Mouse (Mus musculus) midbrain, postnatal 0 days (tissue): ENCODE data around the gene Dusp28. TPM values are rescaled to one million over a fixed set of nuclear protein-coding genes. Genes with fewer than 3 reads are reported as not detected.
A peak's percentile ranks its signal among the peaks of the same experiment; 100 is the strongest.

ENCODE experiments used
- ATAC-seq: fragments of 200-750 bp; cut with Nextera tagmentation; 2 replicates; pipeline ENCODE4 v1.8.0; 2017; ENCODE audit warnings: moderate number of reproducible peaks, mild to moderate bottlenecking, moderate TSS enrichment, moderate library complexity; ENCODE audit not compliant: low FRiP score
- DNase-seq: peaks from one replicate; pipeline ENCODE4 v3.0.0-alpha.2; 2015; ENCODE audit warnings: low spot score
- H3K27ac ChIP-seq: fragments of 300-500 bp; sonication (generic); 2 replicates; pipeline ENCODE4 v1.5.1; 2014; ENCODE audit warnings: low read depth, mild to moderate bottlenecking, low read length, mixed read lengths
- H3K27me3 ChIP-seq: fragments of 300-500 bp; sonication (generic); 2 replicates; pipeline ENCODE4 v1.6.1; 2014; ENCODE audit warnings: low read length, control low read depth, mixed read lengths; ENCODE audit not compliant: insufficient read depth
- H3K36me3 ChIP-seq: fragments of 300-500 bp; sonication (generic); 2 replicates; pipeline ENCODE4 v1.6.1; 2014; ENCODE audit warnings: low read length, control low read depth, mixed read lengths; ENCODE audit not compliant: insufficient read depth
- H3K4me1 ChIP-seq: fragments of 300-500 bp; sonication (generic); 2 replicates; pipeline ENCODE4 v1.6.1; 2014; ENCODE audit warnings: mild to moderate bottlenecking, control low read depth, antibody characterized with exemption, low read length, mixed read lengths; ENCODE audit not compliant: insufficient read depth
- H3K4me2 ChIP-seq: fragments of 300-500 bp; sonication (generic); 2 replicates; pipeline ENCODE4 v1.6.1; 2014; ENCODE audit warnings: low read depth, mild to moderate bottlenecking, low read length, mixed read lengths; ENCODE audit not compliant: poor library complexity, severe bottlenecking
- H3K4me3 ChIP-seq: fragments of 300-500 bp; sonication (generic); 2 replicates; pipeline ENCODE4 v1.5.1; 2014; ENCODE audit warnings: low read depth, mild to moderate bottlenecking, low read length, moderate library complexity
- H3K9ac ChIP-seq: fragments of 300-500 bp; sonication (generic); replicated peaks from 2 replicates; pipeline ENCODE4 v1.6.1; 2014; ENCODE audit warnings: mild to moderate bottlenecking, low read length, moderate library complexity, mixed read lengths; ENCODE audit not compliant: poor library complexity, severe bottlenecking
- H3K9me3 ChIP-seq: fragments of 300-500 bp; sonication (generic); 2 replicates; pipeline ENCODE4 v1.6.1; 2016; ENCODE audit warnings: low read length, control low read depth
- CTCF ChIP-seq: IDR thresholded peaks from 2 replicates; pipeline ENCODE4 v1.5.1; 2016; ENCODE audit warnings: antibody characterized with exemption, mild to moderate bottlenecking
- WGBS: fragments of 180-500 bp; shearing (Covaris S2); extraction: QIAGEN DNeasy Blood & Tissue Kit; methylation state at CpG from one replicate; pipeline ENCODE4 v1.1.7; 2014; 5-methylcytosine and 5-hydroxymethylcytosine counted together
- polyA plus RNA-seq: library from polyadenylated mRNA; unstranded; fragments of >200 nt; fragmentation: Nextera tagmentation; extraction: Ambion mirVana; gene quantifications from 2 replicates; pipeline ENCODE4 v1.2.1, GENCODE M21; 2015
- total RNA-seq: library from RNA; depleted of rRNA; stranded (reverse); fragments of >200 nt; gene quantifications from 2 replicates; pipeline ENCODE4 v1.2.3, GENCODE M21; 2014

Gene Dusp28
- total and polyA plus RNA-seq, 2 experiments from 2014 or later: 24.6 to 30.2 TPM

DNA sequence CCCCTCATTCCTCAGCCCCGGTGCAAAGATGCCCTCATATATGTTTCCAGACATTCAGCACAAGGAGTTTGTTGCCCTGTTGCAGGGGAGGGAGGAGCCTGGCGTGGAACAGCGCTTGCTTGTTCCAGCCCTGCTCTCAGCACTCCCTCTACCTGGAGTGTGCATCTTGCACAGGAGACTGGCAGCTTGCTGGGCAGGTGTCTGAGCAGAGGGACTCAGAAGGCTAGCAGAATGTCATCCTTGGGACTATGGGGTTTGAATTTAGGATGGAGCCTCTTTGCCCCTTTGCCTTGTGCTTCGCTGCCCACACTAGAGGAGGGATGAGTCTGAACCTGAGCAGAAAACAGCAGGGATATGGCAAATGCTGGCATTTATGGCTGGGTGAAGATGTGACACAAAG is 33.0 kb downstream of the Dusp28 start:
- no peaks in the 10 kb centered on the region for H3K27me3 ChIP-seq
- no peak for TF ChIP-seq CTCF
- H3K36me3 ChIP-seq: peaks cover 64% of the 10 kb centered on the region
- H3K27ac ChIP-seq: no peak overlapping the region
- WGBS: 100% methylated on average over 4 of the region's 4 CpGs
- H3K9me3 ChIP-seq: no peaks in the 10 kb centered on the region
- H3K4me3 ChIP-seq: no peak overlapping the region
- DNase-seq (no peak), ATAC-seq (no peak)
- no peak overlapping the region for H3K9ac ChIP-seq
- H3K4me1 ChIP-seq: peaks cover 16% of the 10 kb centered on the region
- H3K4me2 ChIP-seq: no peak overlapping the region

GRCm38 (mm10) chr1:92943219-92943989 is 36.6 kb downstream of the Dusp28 start:
- Histone ChIP-seq H3K4me2 (no peak overlapping the region), H3K27ac (no peak overlapping the region), H3K9me3 (no peaks in the 10 kb centered on the region), H3K27me3 (no peaks in the 10 kb centered on the region), H3K4me1 (no peaks in the 10 kb centered on the region), H3K9ac (no peak overlapping the region), H3K36me3 (peaks cover 87% of the 10 kb centered on the region), H3K4me3 (no peak overlapping the region)
- WGBS: 95% methylated on average over 19 of the region's 19 CpGs
- no peak for DNase-seq
- no peak for TF ChIP-seq CTCF
- ATAC-seq: no peak

GRCm38 (mm10) chr1:92947966-92948365 is 41.2 kb downstream of the Dusp28 start:
- WGBS: 98% methylated on average over 3 of the region's 3 CpGs
- Histone ChIP-seq H3K27ac (no peak overlapping the region), H3K36me3 (peaks cover 62% of the 10 kb centered on the region), H3K27me3 (no peaks in the 10 kb centered on the region), H3K9me3 (no peaks in the 10 kb centered on the region), H3K4me3 (no peak overlapping the region), H3K4me2 (no peak overlapping the region), H3K4me1 (no peaks in the 10 kb centered on the region), H3K9ac (no peak overlapping the region)
- no peak for TF ChIP-seq CTCF
- no peak for ATAC-seq
- no peak for DNase-seq

- TF ChIP-seq CTCF: peak; percentile 60
- WGBS: 63% methylated on average over 6 of the region's 6 CpGs
- no peaks in the 10 kb centered on the region for H3K9me3 ChIP-seq
- ATAC-seq (no peak), DNase-seq (no peak)
- H3K36me3 ChIP-seq: peaks cover 48% of the 10 kb centered on the region
- no peak overlapping the region for H3K9ac ChIP-seq
- H3K4me3 ChIP-seq: no peak overlapping the region
- no peak overlapping the region for H3K4me2 ChIP-seq
- no peak overlapping the region for H3K27ac ChIP-seq
- H3K27me3 ChIP-seq: no peaks in the 10 kb centered on the region
- no peaks in the 10 kb centered on the region for H3K4me1 ChIP-seq
Measured at GRCm38 (mm10) chr1:92949426-92949825, 42.6 kb downstream of the Dusp28 start.

- Histone ChIP-seq H3K9ac (no peak within 1 kb of the TSS), H3K27ac (no peak within 1 kb of the TSS), H3K4me1 (no peaks in the 10 kb centered on the region), H3K36me3 (peaks cover 36% of the 10 kb centered on the region), H3K4me3 (no peak within 1 kb of the TSS), H3K9me3 (no peaks in the 10 kb centered on the region), H3K4me2 (no peak within 1 kb of the TSS), H3K27me3 (no peaks in the 10 kb centered on the region)
- no peak for TF ChIP-seq CTCF
- ATAC-seq: peak; percentile 9; the same call in 1 of the 2 replicates
- WGBS: 85% methylated on average over 5 of the region's 5 CpGs
- DNase-seq: no peak
Measured at GRCm38 (mm10) chr1:92950607-92951006, 43.8 kb downstream of the Dusp28 start, which contains the start of gene Gpr35. Gpr35 (plus strand) TSS chr1:92950865.

DNA sequence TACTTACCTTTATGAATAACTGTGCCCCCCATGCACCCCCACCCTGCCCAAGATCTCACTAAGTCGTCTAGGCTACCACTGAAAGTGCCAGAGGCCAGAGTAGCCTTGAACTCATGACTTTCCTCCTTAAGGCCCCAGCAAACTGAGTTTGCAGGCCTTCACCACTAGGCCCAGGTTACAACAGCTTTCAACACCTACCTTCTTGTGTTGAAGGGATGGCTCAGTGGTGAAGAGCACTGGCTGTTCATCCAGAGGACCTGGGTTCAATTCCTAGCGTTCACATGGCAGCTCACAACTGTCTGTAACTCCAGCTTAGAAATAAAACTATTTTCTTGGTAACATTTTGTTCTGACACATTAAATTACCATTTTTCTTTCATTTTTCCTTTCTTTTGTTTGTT is 46.9 kb downstream of the Dusp28 start:
- Histone ChIP-seq H3K27ac (no peak overlapping the region), H3K9me3 (no peaks in the 10 kb centered on the region), H3K4me3 (no peak overlapping the region), H3K36me3 (peaks cover 10% of the 10 kb centered on the region; the same call in 1 of the 2 replicates), H3K27me3 (no peaks in the 10 kb centered on the region), H3K4me1 (no peaks in the 10 kb centered on the region), H3K4me2 (no peak overlapping the region), H3K9ac (no peak overlapping the region)
- TF ChIP-seq CTCF: no peak
- no peak for DNase-seq
- WGBS: 62% methylated on average over 2 of the region's 2 CpGs
- no peak for ATAC-seq
